In genomic region chr1:193256289-193256577, GRCm38 (mm10) we compare ENCODE assay signal across 12 mouse cellular contexts. TPM values are rescaled to one million over a fixed set of nuclear protein-coding genes. Genes with fewer than 3 reads are reported as not detected.
DNase-seq lines count a peak whose midpoint lies in the region; ATAC-seq and TF ChIP-seq lines count a peak whose summit lies in the region.
"Had no signal": no experiment of that assay in that cellular context is flagged by ENCODE, and none has a peak within 500 bp of the region (broad histone marks: within the 10 kb centered on the region; RNA-seq: fewer than 3 reads in every experiment).

No protein-coding gene starts in this region.

- no peak for TF ChIP-seq POLR2A in liver, adult 2 months (IDR thresholded peaks at IDR 0.05; ENCODE audit: extremely low read depth, insufficient read depth, low read length)

- no peak for ATAC-seq in heart, embryonic 12.5 days (ENCODE audit: insufficient number of reproducible peaks, low FRiP score)
- ATAC-seq in liver, postnatal 0 days: no peak
- peak; percentile 26; the same call in 1 of the 2 replicates for ATAC-seq in forebrain, embryonic 14.5 days
- ATAC-seq in neural tube, embryonic 13.5 days (ENCODE audit: low read depth): peak; percentile 53

- intact Hi-C loops in heart, postnatal 25 days (cut with DNase I): loop anchor here (5.0 kb wide), 1 partner anchor 121 kb away; no protein-coding TSS in a partner anchor

- no peak for TF ChIP-seq EP300 in liver, postnatal 0 days (IDR thresholded peaks at IDR 0.05; ENCODE audit: low read depth)

- no peak overlapping the region for H3K4me3 ChIP-seq in heart, embryonic 12.5 days
- H3K4me3 ChIP-seq in liver, adult 2 months (ENCODE audit: insufficient read depth, low read depth, low read length): no peak overlapping the region
- no peak overlapping the region for H3K4me3 ChIP-seq in liver, postnatal 0 days (ENCODE audit: low read depth, low read length)
- no peak overlapping the region for H3K4me3 ChIP-seq in forebrain, embryonic 14.5 days (ENCODE audit: low read depth, low read length)
- no peak overlapping the region for H3K4me3 ChIP-seq in neural tube, embryonic 13.5 days
- H3K4me3 ChIP-seq: heart, embryonic 10.5 days; myocyte had no signal

- TF ChIP-seq CTCF in liver, adult 2 months (IDR thresholded peaks at IDR 0.05; ENCODE audit: low read depth, low read length): no peak
- TF ChIP-seq CTCF in liver, postnatal 0 days (IDR thresholded peaks at IDR 0.05; ENCODE audit: low read depth): no peak

- no peaks in the 10 kb centered on the region for H3K36me3 ChIP-seq in heart, embryonic 12.5 days
- H3K36me3 ChIP-seq in liver, adult 2 months (ENCODE audit: control insufficient read depth, insufficient read depth, low read length): no peaks in the 10 kb centered on the region
- no peaks in the 10 kb centered on the region for H3K36me3 ChIP-seq in liver, postnatal 0 days (replicated peaks; ENCODE audit: insufficient read depth, low read length)
- H3K36me3 ChIP-seq in forebrain, embryonic 14.5 days (ENCODE audit: control insufficient read depth, insufficient read depth, low read length): no peaks in the 10 kb centered on the region
- H3K36me3 ChIP-seq in neural tube, embryonic 13.5 days: no peaks in the 10 kb centered on the region
- H3K36me3 ChIP-seq: heart, embryonic 10.5 days had no signal

- no peak overlapping the region for H3K27ac ChIP-seq in heart, embryonic 12.5 days (ENCODE audit: poor library complexity, severe bottlenecking)
- 0 out of 2 replicates have a peak overlapping the region, but pooled peaks have one; percentile 22 for H3K27ac ChIP-seq in liver, adult 2 months (replicated peaks; ENCODE audit: insufficient read depth, low read depth, low read length)
- H3K27ac ChIP-seq in liver, postnatal 0 days (ENCODE audit: low read depth): no peak overlapping the region
- H3K27ac ChIP-seq in forebrain, embryonic 14.5 days (ENCODE audit: low read depth, low read length): no peak overlapping the region
- no peak overlapping the region for H3K27ac ChIP-seq in neural tube, embryonic 13.5 days (replicated peaks)
- H3K27ac ChIP-seq: heart, embryonic 10.5 days; liver, embryonic 14.5 days had no signal

- H3K4me1 ChIP-seq in heart, embryonic 12.5 days (replicated peaks): peaks cover 8% of the 10 kb centered on the region; the same call in 1 of the 2 replicates
- H3K4me1 ChIP-seq in liver, adult 2 months (ENCODE audit: control insufficient read depth, insufficient read depth, low read length): no peaks in the 10 kb centered on the region
- no peaks in the 10 kb centered on the region for H3K4me1 ChIP-seq in liver, postnatal 0 days (ENCODE audit: insufficient read depth)
- H3K4me1 ChIP-seq in forebrain, embryonic 14.5 days (ENCODE audit: control insufficient read depth, insufficient read depth, low read length): no peaks in the 10 kb centered on the region
- H3K4me1 ChIP-seq in neural tube, embryonic 13.5 days (replicated peaks): peaks cover 7% of the 10 kb centered on the region

- no peaks in the 10 kb centered on the region for H3K27me3 ChIP-seq in heart, embryonic 12.5 days (replicated peaks)
- no peaks in the 10 kb centered on the region for H3K27me3 ChIP-seq in liver, adult 2 months (ENCODE audit: control insufficient read depth, insufficient read depth, low read length)
- H3K27me3 ChIP-seq in liver, postnatal 0 days (ENCODE audit: insufficient read depth, low read length): no peaks in the 10 kb centered on the region
- H3K27me3 ChIP-seq in forebrain, embryonic 14.5 days (replicated peaks; ENCODE audit: control insufficient read depth, insufficient read depth, low read length): no peaks in the 10 kb centered on the region
- H3K27me3 ChIP-seq in neural tube, embryonic 13.5 days: no peaks in the 10 kb centered on the region

- 0 out of 2 replicates have a peak overlapping the region, but pooled peaks have one; percentile 22 for H3K9ac ChIP-seq in heart, embryonic 12.5 days
- H3K9ac ChIP-seq in liver, adult 2 months (ENCODE audit: low read depth, low read length): peak overlapping the region; percentile 14; the same call in 1 of the 2 replicates
- H3K9ac ChIP-seq in liver, postnatal 0 days (replicated peaks): no peak overlapping the region
- no peak overlapping the region for H3K9ac ChIP-seq in forebrain, embryonic 14.5 days (ENCODE audit: low read length)
- H3K9ac ChIP-seq in neural tube, embryonic 13.5 days: 0 out of 2 replicates have a peak overlapping the region, but pooled peaks have one; percentile 28
- H3K9ac ChIP-seq: liver, embryonic 14.5 days had no signal

- no peak for DNase-seq in heart, postnatal 25 days (ENCODE audit: low spot score)
- DNase-seq in liver, adult 2 months (ENCODE audit: extremely low read depth, low read depth, low spot score): no peak
- no peak for DNase-seq in liver, postnatal 0 days
- no peak for DNase-seq in forebrain, embryonic 14.5 days (ENCODE audit: low spot score)
- DNase-seq in retina, embryonic 14.5 days (ENCODE audit: low spot score): no peak
- no peak for DNase-seq in cerebellum, adult 11-12 months
- DNase-seq: thymus, postnatal 36 days had no signal

- no peak overlapping the region for H3K4me2 ChIP-seq in heart, embryonic 12.5 days
- H3K4me2 ChIP-seq in liver, postnatal 0 days (ENCODE audit: low read depth, low read length): no peak overlapping the region
- no peak overlapping the region for H3K4me2 ChIP-seq in forebrain, embryonic 14.5 days (ENCODE audit: low read length)
- H3K4me2 ChIP-seq in neural tube, embryonic 13.5 days: no peak overlapping the region

- H3K79me2 ChIP-seq in liver, adult 2 months (ENCODE audit: control insufficient read depth, insufficient read depth, low read length): no peaks in the 10 kb centered on the region

- H3K9me3 ChIP-seq in heart, embryonic 12.5 days (replicated peaks): no peaks in the 10 kb centered on the region
- H3K9me3 ChIP-seq in liver, postnatal 0 days (ENCODE audit: low read length): no peaks in the 10 kb centered on the region
- no peaks in the 10 kb centered on the region for H3K9me3 ChIP-seq in forebrain, embryonic 14.5 days (replicated peaks; ENCODE audit: control insufficient read depth, low read length)
- H3K9me3 ChIP-seq in neural tube, embryonic 13.5 days: no peaks in the 10 kb centered on the region
- H3K9me3 ChIP-seq: heart, embryonic 10.5 days had no signal

RNA-seq across cellular contexts. Expression of gene Hsd11b1, which starts 7.6 kb away (rescaled TPM):
- 1.5 TPM in 2 replicates for polyA plus RNA-seq in heart, embryonic 12.5 days (2016; fragmentation: Nextera tagmentation; extraction: Ambion mirVana)
- total RNA-seq in heart, postnatal 25 days (2021): 1 to 10 TPM; 6.7 to 7.2 TPM
- total RNA-seq in liver, adult 2 months (2014; rRNA removed): 807 and 1,077 TPM in 2 replicates
- 826 and 1,028 TPM in 2 replicates for polyA plus RNA-seq in liver, adult 2 months (2012; rRNA removed)
- 252 and 257 TPM in 2 replicates for polyA plus RNA-seq in liver, postnatal 0 days (2015; fragmentation: Nextera tagmentation; extraction: Ambion mirVana)
- 0.41 and 0.47 TPM in 2 replicates for polyA plus RNA-seq in forebrain, embryonic 14.5 days (2014; fragmentation: Nextera tagmentation; extraction: Ambion mirVana)
- polyA plus RNA-seq in neural tube, embryonic 13.5 days (2015; fragmentation: Nextera tagmentation; extraction: Ambion mirVana): not detected in 2 replicates

RNA-seq across cellular contexts. Expression of gene G0s2, which starts 16.8 kb away (rescaled TPM):
- 36.5 and 38.2 TPM in 2 replicates for polyA plus RNA-seq in heart, embryonic 12.5 days (2016; fragmentation: Nextera tagmentation; extraction: Ambion mirVana)
- 10 to 100 TPM; 64.5 to 74.4 TPM for total RNA-seq in heart, postnatal 25 days (2021)
- total RNA-seq in liver, adult 2 months (2014; rRNA removed): 78.0 and 106 TPM in 2 replicates
- polyA plus RNA-seq in liver, adult 2 months (2012; rRNA removed): 179 and 444 TPM in 2 replicates
- 269 and 386 TPM in 2 replicates for polyA plus RNA-seq in liver, postnatal 0 days (2015; fragmentation: Nextera tagmentation; extraction: Ambion mirVana)
- 4.7 and 5.8 TPM in 2 replicates for polyA plus RNA-seq in forebrain, embryonic 14.5 days (2014; fragmentation: Nextera tagmentation; extraction: Ambion mirVana)
- 6.2 and 6.7 TPM in 2 replicates for polyA plus RNA-seq in neural tube, embryonic 13.5 days (2015; fragmentation: Nextera tagmentation; extraction: Ambion mirVana)

RNA-seq across cellular contexts. Expression of gene Lamb3, which starts 48.7 kb away (rescaled TPM):
- 2.3 and 2.5 TPM in 2 replicates for polyA plus RNA-seq in heart, embryonic 12.5 days (2016; fragmentation: Nextera tagmentation; extraction: Ambion mirVana)
- total RNA-seq in heart, postnatal 25 days (2021): 10 to 100 TPM; 13.7 to 14.9 TPM
- 1.7 and 2.0 TPM in 2 replicates for total RNA-seq in liver, adult 2 months (2014; rRNA removed)
- 1.6 and 2.4 TPM in 2 replicates for polyA plus RNA-seq in liver, adult 2 months (2012; rRNA removed)
- 1.3 and 1.5 TPM in 2 replicates for polyA plus RNA-seq in liver, postnatal 0 days (2015; fragmentation: Nextera tagmentation; extraction: Ambion mirVana)
- 0.80 and 0.85 TPM in 2 replicates for polyA plus RNA-seq in forebrain, embryonic 14.5 days (2014; fragmentation: Nextera tagmentation; extraction: Ambion mirVana)
- 0.50 and 0.74 TPM in 2 replicates for polyA plus RNA-seq in neural tube, embryonic 13.5 days (2015; fragmentation: Nextera tagmentation; extraction: Ambion mirVana)

RNA-seq across cellular contexts. Expression of gene Traf3ip3, which starts 54.7 kb away (rescaled TPM):
- polyA plus RNA-seq in heart, embryonic 12.5 days (2016; fragmentation: Nextera tagmentation; extraction: Ambion mirVana): 0.99 and 1.6 TPM in 2 replicates
- 1 to 10 TPM; 1.1 to 1.4 TPM for total RNA-seq in heart, postnatal 25 days (2021)
- 0.65 and 0.67 TPM in 2 replicates for total RNA-seq in liver, adult 2 months (2014; rRNA removed)
- 0.21 and 0.88 TPM in 2 replicates for polyA plus RNA-seq in liver, adult 2 months (2012; rRNA removed)
- polyA plus RNA-seq in liver, postnatal 0 days (2015; fragmentation: Nextera tagmentation; extraction: Ambion mirVana): 8.3 and 9.1 TPM in 2 replicates
- 1.5 and 2.0 TPM in 2 replicates for polyA plus RNA-seq in forebrain, embryonic 14.5 days (2014; fragmentation: Nextera tagmentation; extraction: Ambion mirVana)
- polyA plus RNA-seq in neural tube, embryonic 13.5 days (2015; fragmentation: Nextera tagmentation; extraction: Ambion mirVana): 4.4 and 4.5 TPM in 2 replicates

Comparison
In these comparisons a context has a peak if more than half of its experiments do, and no peak if none do; other contexts are left out.
1. H3K9ac ChIP-seq: peak in heart, embryonic 12.5 days (single experiment), liver, adult 2 months (single experiment) and neural tube, embryonic 13.5 days (single experiment); none in liver, postnatal 0 days (single experiment) and forebrain, embryonic 14.5 days (single experiment).
2. ATAC-seq: peak in forebrain, embryonic 14.5 days (single experiment) and neural tube, embryonic 13.5 days (single experiment); none in heart, embryonic 12.5 days (single experiment) and liver, postnatal 0 days (single experiment).
3. RNA of gene Hsd11b1, which starts 7.6 kb away (polyA plus RNA-seq): 826 to 1,028 TPM in liver, adult 2 months and 252 to 257 TPM in liver, postnatal 0 days; 1.5 TPM in heart, embryonic 12.5 days, 0.41 to 0.47 TPM in forebrain, embryonic 14.5 days and not detected in neural tube, embryonic 13.5 days; every median in the first group is over 100 times any median in the second.